Mouse (Mus musculus) neural tube, embryonic 13.5 days (tissue): ENCODE data around the gene Hspa1l. TPM values are rescaled to one million over a fixed set of nuclear protein-coding genes. Genes with fewer than 3 reads are reported as not detected.
A peak's percentile ranks its signal among the peaks of the same experiment; 100 is the strongest.
"Not testable (repeated sequence)": the region's sequence is repeated elsewhere in the genome, so short reads cannot be mapped to it uniquely, and the experiment has no call there.

Experiments used
- ATAC-seq: fragments of 200-750 bp; cut with Nextera tagmentation; 2 replicates; pipeline ENCODE4 v1.8.0; 2017; ENCODE audit warnings: low read depth, mild to moderate bottlenecking, moderate TSS enrichment, moderate library complexity
- H3K27ac ChIP-seq: fragments of 300-500 bp; sonication (generic); replicated peaks from 2 replicates; pipeline ENCODE4 v1.5.1; 2015; ENCODE audit warnings: moderate library complexity, mild to moderate bottlenecking, inconsistent platforms
- H3K27me3 ChIP-seq: fragments of 300-500 bp; sonication (generic); 2 replicates; pipeline ENCODE4 v1.6.1; 2015; ENCODE audit warnings: mild to moderate bottlenecking, inconsistent platforms
- H3K36me3 ChIP-seq: fragments of 300-500 bp; sonication (generic); 2 replicates; pipeline ENCODE4 v1.6.1; 2015; ENCODE audit warnings: mild to moderate bottlenecking, inconsistent platforms
- H3K4me1 ChIP-seq: fragments of 300-500 bp; sonication (generic); replicated peaks from 2 replicates; pipeline ENCODE4 v1.6.1; 2015; ENCODE audit warnings: inconsistent platforms
- H3K4me2 ChIP-seq: fragments of 300-500 bp; sonication (generic); 2 replicates; pipeline ENCODE4 v1.6.1; 2015; ENCODE audit warnings: inconsistent platforms, mild to moderate bottlenecking, moderate library complexity
- H3K4me3 ChIP-seq: fragments of 300-500 bp; sonication (generic); 2 replicates; pipeline ENCODE4 v1.5.1; 2015; ENCODE audit warnings: mild to moderate bottlenecking, inconsistent platforms
- H3K9ac ChIP-seq: fragments of 300-500 bp; sonication (generic); 2 replicates; pipeline ENCODE4 v1.6.1; 2015; ENCODE audit warnings: moderate library complexity, mild to moderate bottlenecking, inconsistent platforms
- H3K9me3 ChIP-seq: fragments of 300-500 bp; sonication (generic); 2 replicates; pipeline ENCODE4 v1.6.1; 2016; ENCODE audit warnings: inconsistent platforms
- WGBS: fragments of 180-500 bp; shearing (Covaris S2); methylation state at CpG from one replicate; pipeline ENCODE4 v1.1.7; 2015; 5-methylcytosine and 5-hydroxymethylcytosine counted together
- polyA plus RNA-seq: library from polyadenylated mRNA; unstranded; fragments of >200 nt; fragmentation: Nextera tagmentation; extraction: Ambion mirVana; gene quantifications from 2 replicates; pipeline ENCODE4 v1.2.1, GENCODE M21; 2015

Gene Hspa1l
- polyA plus RNA-seq, 1 experiment from 2014 or later: 1.5 TPM

DNA sequence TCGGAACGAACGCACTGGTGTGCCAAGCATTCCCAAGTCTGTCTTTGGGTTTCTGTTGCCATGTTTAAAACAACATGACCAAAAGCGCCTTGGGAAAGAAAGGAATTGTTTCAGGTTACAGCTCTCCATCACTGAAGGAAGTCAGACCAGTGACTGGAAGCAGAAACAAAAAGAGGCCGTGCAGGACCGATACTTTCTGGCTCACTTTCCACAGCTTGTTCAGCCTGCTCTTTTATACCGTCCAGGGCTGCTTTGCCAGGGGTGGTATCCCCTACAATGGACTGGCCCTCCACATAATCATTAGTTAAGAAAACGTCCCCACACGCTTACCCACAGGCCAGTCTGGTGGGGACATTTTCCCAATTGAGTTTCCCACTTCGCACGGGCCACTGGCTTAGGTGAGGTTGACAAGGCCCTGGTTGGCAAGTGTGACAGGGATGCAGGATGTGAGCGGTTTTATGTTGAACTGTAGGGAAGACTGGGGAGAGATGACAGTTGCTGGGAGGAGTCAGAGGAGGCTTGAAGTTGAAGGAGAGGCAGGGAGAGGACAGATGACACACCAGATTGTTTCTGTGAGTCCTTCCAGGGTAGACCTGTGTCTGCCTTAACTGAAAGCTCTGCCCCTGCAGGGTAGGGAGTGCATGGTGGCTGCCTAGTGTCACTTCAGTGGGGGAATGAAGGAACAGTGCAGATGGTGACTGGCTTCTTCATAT lies 29.8 kb downstream of the Hspa1l start:
- H3K36me3 ChIP-seq: peaks cover 32% of the 10 kb centered on the region
- no peak for ATAC-seq
- H3K4me2 ChIP-seq: peak overlapping the region; percentile 100
- peak overlapping the region; percentile 96; the same call in 1 of the 2 replicates for H3K27ac ChIP-seq
- no peaks in the 10 kb centered on the region for H3K27me3 ChIP-seq
- WGBS: 12% methylated on average over 12 of the region's 12 CpGs
- H3K4me3 ChIP-seq: peak overlapping the region; percentile 93
- peak overlapping the region; percentile 97 for H3K9ac ChIP-seq
- H3K9me3 ChIP-seq: no peaks in the 10 kb centered on the region
- peaks cover 34% of the 10 kb centered on the region for H3K4me1 ChIP-seq

DNA sequence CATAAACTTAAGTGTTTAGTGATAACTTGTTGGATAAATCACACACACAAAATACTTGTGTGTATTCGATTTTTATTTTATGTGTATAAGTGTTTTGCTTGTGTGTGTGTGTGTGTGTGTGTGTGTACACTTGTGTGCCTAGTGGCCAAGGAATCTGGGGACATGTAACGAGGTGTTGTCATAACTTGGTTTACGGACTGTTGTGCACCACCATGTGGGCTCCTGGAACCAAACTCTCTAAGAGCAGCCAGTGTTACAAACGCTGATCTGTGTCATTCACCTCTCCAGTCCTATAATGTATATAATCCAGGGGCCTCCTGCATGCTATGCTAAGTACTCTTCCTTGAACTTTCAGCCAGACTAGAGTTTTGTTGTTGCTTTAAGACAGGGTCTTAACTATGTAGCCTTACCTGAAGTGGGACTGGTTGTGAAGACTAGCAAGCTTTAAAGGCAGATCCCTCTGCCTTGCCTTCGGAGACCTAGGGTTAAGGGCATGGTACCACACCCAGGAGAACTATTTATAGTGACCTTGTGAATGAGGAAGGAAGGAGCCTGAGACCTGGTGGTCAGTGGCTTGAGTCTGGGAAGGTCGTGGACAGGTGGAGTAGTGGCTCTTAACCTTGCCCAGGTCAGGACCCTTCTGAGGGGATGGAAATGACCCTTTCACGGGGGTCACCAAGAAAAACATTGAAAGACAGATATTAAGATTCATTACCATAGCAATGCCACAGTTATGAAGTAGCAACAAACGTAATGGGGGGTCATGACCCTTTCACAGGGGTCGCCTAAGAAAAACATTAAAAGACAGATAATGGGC lies 30.7 kb downstream of the Hspa1l start:
- Histone ChIP-seq H3K4me1 (peaks cover 34% of the 10 kb centered on the region), H3K4me2 (peak overlapping the region; percentile 100), H3K36me3 (peaks cover 41% of the 10 kb centered on the region), H3K4me3 (no peak overlapping the region), H3K9me3 (no peaks in the 10 kb centered on the region), H3K27me3 (no peaks in the 10 kb centered on the region), H3K27ac (no peak overlapping the region), H3K9ac (peak overlapping the region; percentile 97)
- no peak for ATAC-seq
- WGBS: 77% methylated on average over 9 of the region's 9 CpGs

DNA sequence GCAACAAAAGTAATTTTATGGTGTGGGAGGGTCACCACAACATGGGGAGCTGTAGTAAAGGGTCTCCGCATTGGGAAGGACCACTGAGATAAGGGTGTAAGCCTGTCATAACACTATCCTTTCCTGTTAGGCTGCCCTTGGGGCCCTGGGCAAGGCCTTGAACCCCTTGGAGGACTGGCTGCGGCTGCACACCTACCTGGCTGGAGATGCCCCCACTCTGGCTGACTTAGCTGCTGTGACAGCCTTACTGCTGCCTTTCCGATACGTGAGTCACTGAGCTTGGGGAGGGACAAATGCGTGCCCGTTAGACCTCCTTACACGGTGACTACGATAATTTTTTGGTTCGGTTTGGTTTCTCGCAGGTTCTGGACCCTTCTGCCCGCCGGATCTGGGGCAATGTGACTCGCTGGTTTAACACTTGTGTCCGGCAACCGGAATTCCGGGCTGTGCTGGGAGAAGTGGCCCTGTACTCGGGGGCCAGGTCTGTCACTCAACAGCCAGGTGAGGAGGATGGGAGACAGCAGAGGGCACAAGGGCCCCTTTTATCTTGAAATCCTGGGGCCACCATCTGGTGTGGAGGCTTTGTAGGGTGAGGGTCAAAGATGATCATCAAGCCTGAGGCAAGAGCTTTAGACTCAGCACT lies 31.7 kb downstream of the Hspa1l start:
- Histone ChIP-seq H3K27me3 (no peaks in the 10 kb centered on the region), H3K4me1 (peaks cover 32% of the 10 kb centered on the region), H3K36me3 (peaks cover 48% of the 10 kb centered on the region), H3K9me3 (no peaks in the 10 kb centered on the region), H3K9ac (no peak overlapping the region), H3K4me2 (no peak overlapping the region), H3K27ac (no peak overlapping the region), H3K4me3 (no peak overlapping the region)
- ATAC-seq: no peak
- 95% methylated on average over 17 of the region's 17 CpGs for WGBS

GRCm38 (mm10) chr17:35005158-35005557 lies 32.7 kb downstream of the Hspa1l start:
- H3K4me2 ChIP-seq: no peak overlapping the region
- H3K4me3 ChIP-seq: no peak overlapping the region
- no peak overlapping the region for H3K27ac ChIP-seq
- ATAC-seq: no peak
- no peaks in the 10 kb centered on the region for H3K9me3 ChIP-seq
- H3K27me3 ChIP-seq: no peaks in the 10 kb centered on the region
- 96% methylated on average over 10 of the region's 10 CpGs for WGBS
- peaks cover 23% of the 10 kb centered on the region for H3K4me1 ChIP-seq
- no peak overlapping the region for H3K9ac ChIP-seq
- peaks cover 58% of the 10 kb centered on the region for H3K36me3 ChIP-seq

- H3K9me3 ChIP-seq, H3K27ac ChIP-seq, H3K9ac ChIP-seq, H3K4me2 ChIP-seq, H3K27me3 ChIP-seq, H3K4me3 ChIP-seq, ATAC-seq: not testable (repeated sequence)
- 99% methylated on average over 4 of the region's 5 CpGs for WGBS
- H3K36me3 ChIP-seq: peaks cover 65% of the 10 kb centered on the region
- peaks cover 22% of the 10 kb centered on the region for H3K4me1 ChIP-seq
Observed at GRCm38 (mm10) chr17:35005902-35006301, 33.4 kb downstream of the Hspa1l start.

DNA sequence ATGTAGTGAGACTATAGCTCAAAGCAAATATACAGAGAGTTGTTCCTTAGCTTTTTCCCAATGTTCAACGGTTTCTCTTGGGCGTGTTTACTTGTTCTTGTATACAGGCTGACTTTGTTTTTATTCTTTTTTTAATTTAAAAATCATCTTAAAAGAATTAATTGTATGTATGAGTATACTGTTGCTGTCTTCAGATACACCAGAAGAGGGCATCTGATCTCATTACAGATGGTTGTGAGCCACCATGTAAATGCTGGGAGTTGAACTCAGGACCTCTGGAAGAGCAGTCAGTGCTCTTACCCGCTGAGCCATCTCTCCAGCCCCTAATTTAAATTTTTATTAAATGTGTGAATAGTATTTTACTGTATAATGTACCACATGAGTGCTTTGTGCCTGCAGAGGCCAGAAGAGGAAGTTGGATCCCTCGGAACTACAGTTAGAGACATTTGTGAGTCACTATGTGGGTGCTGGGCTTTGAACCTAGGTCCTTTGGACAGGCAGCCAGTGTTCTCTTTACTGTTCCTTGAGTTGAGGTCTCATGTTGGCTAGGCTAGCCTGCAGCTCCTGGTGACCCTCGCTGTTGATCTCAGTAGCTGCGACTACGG lies 35.0 kb downstream of the Hspa1l start:
- H3K4me3 ChIP-seq: no peak overlapping the region
- peaks cover 81% of the 10 kb centered on the region for H3K36me3 ChIP-seq

GRCm38 (mm10) chr17:35009586-35009985 lies 37.1 kb downstream of the Hspa1l start:
- ATAC-seq: no peak
- Histone ChIP-seq H3K9me3 (no peaks in the 10 kb centered on the region), H3K9ac (no peak overlapping the region), H3K36me3 (peaks cover 96% of the 10 kb centered on the region), H3K27ac (no peak overlapping the region), H3K27me3 (no peaks in the 10 kb centered on the region), H3K4me1 (no peaks in the 10 kb centered on the region), H3K4me2 (no peak overlapping the region), H3K4me3 (no peak overlapping the region)
- 91% methylated on average over 7 of the region's 7 CpGs for WGBS

More for the DNA sequence above, 35.0 kb downstream of the Hspa1l start:
- Histone ChIP-seq H3K27me3 (no peaks in the 10 kb centered on the region), H3K9ac (no peak overlapping the region), H3K9me3 (no peaks in the 10 kb centered on the region), H3K4me2 (no peak overlapping the region), H3K27ac (no peak overlapping the region), H3K4me1 (peaks cover 11% of the 10 kb centered on the region)
- 97% methylated on average over 7 of the region's 7 CpGs for whole genome bisulfite sequencing
- ATAC-seq: no peak

DNA sequence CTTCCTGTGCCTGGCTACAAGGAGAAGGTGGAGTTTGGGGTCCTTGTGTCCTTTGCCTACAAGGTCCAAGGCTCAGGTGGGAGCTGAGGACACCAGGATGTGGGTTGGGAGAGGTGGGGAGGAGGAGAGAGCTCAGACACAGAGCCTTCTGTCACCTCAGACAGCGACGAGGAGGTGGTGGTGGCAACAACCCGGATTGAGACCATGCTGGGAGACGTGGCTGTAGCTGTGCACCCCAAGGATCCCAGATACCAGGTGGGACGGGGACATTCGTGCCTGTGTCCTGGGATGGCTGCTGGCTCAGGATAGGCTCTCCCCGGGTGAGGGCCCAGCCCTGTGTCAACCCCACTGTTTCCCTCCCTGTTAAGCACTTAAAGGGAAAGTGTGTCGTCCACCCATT lies 38.9 kb downstream of the Hspa1l start:
- no peak for ATAC-seq
- Histone ChIP-seq H3K27ac (no peak overlapping the region), H3K4me2 (no peak overlapping the region), H3K27me3 (no peaks in the 10 kb centered on the region), H3K4me3 (no peak overlapping the region), H3K9ac (no peak overlapping the region), H3K4me1 (peaks cover 6% of the 10 kb centered on the region; the same call in 1 of the 2 replicates), H3K36me3 (peaks cover 97% of the 10 kb centered on the region), H3K9me3 (no peaks in the 10 kb centered on the region)
- 90% methylated on average over 8 of the region's 8 CpGs for WGBS

GRCm38 (mm10) chr17:35012430-35012829 lies 39.9 kb downstream of the Hspa1l start:
- H3K9ac ChIP-seq: no peak overlapping the region
- 82% methylated on average over 13 of the region's 13 CpGs for WGBS
- no peaks in the 10 kb centered on the region for H3K27me3 ChIP-seq
- H3K27ac ChIP-seq: no peak overlapping the region
- H3K36me3 ChIP-seq: peaks cover 96% of the 10 kb centered on the region
- H3K9me3 ChIP-seq: no peaks in the 10 kb centered on the region
- H3K4me1 ChIP-seq: peaks cover 11% of the 10 kb centered on the region; the same call in 1 of the 2 replicates
- H3K4me2 ChIP-seq: no peak overlapping the region
- no peak for ATAC-seq
- no peak overlapping the region for H3K4me3 ChIP-seq

DNA sequence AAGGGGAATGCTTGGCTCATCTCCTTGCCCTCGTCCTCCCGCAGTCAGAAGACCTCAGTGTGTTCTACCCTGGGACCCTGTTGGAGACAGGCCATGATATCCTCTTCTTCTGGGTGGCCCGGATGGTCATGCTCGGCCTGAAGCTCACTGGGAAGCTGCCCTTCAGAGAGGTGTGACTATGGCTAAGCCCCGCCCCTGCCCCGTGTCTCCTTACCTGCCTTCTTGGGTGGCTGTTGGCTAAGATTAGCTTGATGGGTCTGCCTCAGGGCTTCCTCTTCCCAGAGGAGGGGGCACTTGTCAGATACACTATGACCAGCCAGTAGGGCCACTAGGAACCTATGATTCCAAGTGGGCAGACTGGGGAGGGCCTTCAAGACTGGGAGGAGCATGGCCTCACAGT lies 40.7 kb downstream of the Hspa1l start:
- H3K9me3 ChIP-seq: no peaks in the 10 kb centered on the region
- H3K27me3 ChIP-seq: no peaks in the 10 kb centered on the region
- no peak overlapping the region for H3K27ac ChIP-seq
- no peak overlapping the region for H3K4me3 ChIP-seq
- no peak overlapping the region for H3K4me2 ChIP-seq
- no peak for ATAC-seq
- WGBS: 86% methylated on average over 6 of the region's 6 CpGs
- H3K9ac ChIP-seq: no peak overlapping the region
- peaks cover 11% of the 10 kb centered on the region; the same call in 1 of the 2 replicates for H3K4me1 ChIP-seq
- H3K36me3 ChIP-seq: peaks cover 94% of the 10 kb centered on the region

DNA sequence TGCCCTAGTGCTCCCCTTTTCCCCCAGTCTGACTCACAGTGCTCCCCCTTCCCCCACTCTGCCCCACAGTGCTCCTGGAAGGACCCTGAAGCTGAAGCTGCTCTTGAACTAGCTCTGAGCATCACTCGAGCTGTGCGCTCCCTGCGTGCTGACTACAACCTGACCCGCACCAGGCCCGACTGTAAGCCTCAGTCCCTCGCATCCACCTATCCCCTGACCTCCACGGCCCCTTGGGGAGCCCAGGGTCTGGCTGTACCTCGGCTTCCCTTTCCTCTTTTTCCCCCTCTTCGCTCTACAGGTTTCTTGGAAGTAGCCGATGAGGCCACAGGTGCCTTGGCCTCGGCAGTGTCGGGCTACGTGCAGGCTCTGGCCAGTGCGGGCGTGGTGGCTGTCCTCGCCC lies 42.8 kb downstream of the Hspa1l start:
- H3K9me3 ChIP-seq: no peaks in the 10 kb centered on the region
- peaks cover 75% of the 10 kb centered on the region for H3K36me3 ChIP-seq
- H3K4me1 ChIP-seq: peaks cover 11% of the 10 kb centered on the region; the same call in 1 of the 2 replicates
- H3K27ac ChIP-seq: no peak overlapping the region
- WGBS: 92% methylated on average over 16 of the region's 16 CpGs
- H3K27me3 ChIP-seq: no peaks in the 10 kb centered on the region
- H3K4me3 ChIP-seq: no peak overlapping the region
- no peak for ATAC-seq
- no peak overlapping the region for H3K9ac ChIP-seq
- H3K4me2 ChIP-seq: no peak overlapping the region

- H3K36me3 ChIP-seq: peaks cover 64% of the 10 kb centered on the region
- peak within 1 kb of the TSS; percentile 31; the same call in 1 of the 2 replicates for H3K9ac ChIP-seq
Observed at GRCm38 (mm10) chr17:35016376-35016775, 43.9 kb downstream of the Hspa1l start, which contains the start of gene Vwa7. TSS of gene Vwa7 (plus strand) at chr17:35016579.

More at GRCm38 (mm10) chr17:35016376-35016775, 43.9 kb downstream of the Hspa1l start, which contains the start of gene Vwa7:
- Histone ChIP-seq H3K4me1 (peaks cover 17% of the 10 kb centered on the region), H3K4me2 (no peak within 1 kb of the TSS), H3K27me3 (no peaks in the 10 kb centered on the region), H3K27ac (no peak within 1 kb of the TSS), H3K9me3 (no peaks in the 10 kb centered on the region), H3K4me3 (no peak within 1 kb of the TSS)
- 61% methylated on average over 12 of the region's 12 CpGs for WGBS
- ATAC-seq: peak; percentile 34; the same call in 1 of the 2 replicates
